In genomic region chr5:67813334-67813733, GRCm38 (mm10) we compare ENCODE assay signal across 23 mouse cellular contexts. TPM values are rescaled to one million over a fixed set of nuclear protein-coding genes. Genes with fewer than 3 reads are reported as not detected.
A peak's percentile ranks its signal among the peaks of the same experiment; 100 is the strongest.
DNase-seq lines count a peak whose midpoint lies in the region; ATAC-seq and TF ChIP-seq lines count a peak whose summit lies in the region.
"Had no signal": no experiment of that assay in that cellular context is flagged by ENCODE, and none has a peak within 500 bp of the region (broad histone marks: within the 10 kb centered on the region; RNA-seq: fewer than 3 reads in every experiment).

No protein-coding gene starts in this region.

- WGBS in bone marrow, adult 2 months: 64% methylated on average over 5 of the region's 5 CpGs
- WGBS in liver, embryonic 16.5 days (ENCODE audit: insufficient replicate concordance): 27% methylated on average over 5 of the region's 5 CpGs
- 94% methylated on average over 5 of the region's 5 CpGs for WGBS in hindbrain, embryonic 10.5 days

- no peak overlapping the region for H3K9ac ChIP-seq in MEL (ENCODE audit: control insufficient read depth, low read depth, low read length, poor library complexity, severe bottlenecking)
- peak overlapping the region; percentile 62 for H3K9ac ChIP-seq in liver, embryonic 16.5 days (ENCODE audit: low read depth, low read length)
- H3K9ac ChIP-seq: forebrain, embryonic 13.5 days; heart, embryonic 15.5 days; intestine, embryonic 15.5 days; kidney, embryonic 15.5 days; limb, embryonic 13.5 days; neural tube, embryonic 15.5 days had no signal

- no peaks in the 10 kb centered on the region for H3K27me3 ChIP-seq in MEL (ENCODE audit: control insufficient read depth in 1 of 2, insufficient read depth in 2 of 2, low read length in 2 of 2)
- H3K27me3 ChIP-seq in liver, embryonic 16.5 days (ENCODE audit: control insufficient read depth, insufficient read depth, low read depth, low read length): no peaks in the 10 kb centered on the region
- no peaks in the 10 kb centered on the region for H3K27me3 ChIP-seq in hindbrain, embryonic 10.5 days (ENCODE audit: insufficient read depth, poor library complexity, severe bottlenecking)
- H3K27me3 ChIP-seq: forebrain, embryonic 13.5 days; heart, embryonic 15.5 days; intestine, embryonic 15.5 days; kidney, embryonic 15.5 days; limb, embryonic 13.5 days; neural tube, embryonic 15.5 days had no signal

- DNase-seq in MEL (ENCODE audit: low read depth, low spot score) (no peak), liver (peak; percentile 63)
- no peak for DNase-seq in hindbrain, embryonic 10.5 days (ENCODE audit: low spot score)
- no peak for DNase-seq in kidney, adult 18-20 months
- no peak for DNase-seq in urinary bladder, postnatal 10 days (ENCODE audit: low spot score)
- DNase-seq in yolk sac, embryonic 10.5 days (ENCODE audit: low spot score): no peak
- DNase-seq: adrenal gland, postnatal 14 days; cerebellum, adult 11-12 months; cerebellum, postnatal 14 days; kidney, postnatal 4 days had no signal

- peaks cover 4 to 9% of the 10 kb centered on the region in 2 experiments; a peak in 3 of 4 replicates for H3K4me1 ChIP-seq in MEL (ENCODE audit: control insufficient read depth in 1 of 2, insufficient read depth in 2 of 2, low read length in 2 of 2)
- peaks cover 3% of the 10 kb centered on the region for H3K4me1 ChIP-seq in bone marrow, adult 2 months (ENCODE audit: control insufficient read depth, insufficient read depth, low read length)
- peaks cover 27% of the 10 kb centered on the region for H3K4me1 ChIP-seq in liver, embryonic 16.5 days (ENCODE audit: control insufficient read depth, low read depth, low read length)
- peaks cover 4% of the 10 kb centered on the region; the same call in 1 of the 2 replicates for H3K4me1 ChIP-seq in hindbrain, embryonic 10.5 days (replicated peaks)
- H3K4me1 ChIP-seq: neural tube, embryonic 15.5 days had no signal

- H3K79me2 ChIP-seq in MEL (ENCODE audit: control insufficient read depth, insufficient read depth, low read length, poor library complexity): peaks cover 4% of the 10 kb centered on the region

- no peak for TF ChIP-seq POLR2A in MEL (IDR thresholded peaks at IDR 0.05; ENCODE audit: control insufficient read depth in 1 of 2, insufficient read depth in 1 of 2, low read depth in 1 of 2, low read length in 2 of 2, poor library complexity in 1 of 2)
- TF ChIP-seq POLR2A in bone marrow, adult 2 months (IDR thresholded peaks at IDR 0.05; ENCODE audit: borderline replicate concordance, control insufficient read depth, low read depth, low read length): no peak

- 0 out of 4 replicates have a peak, but pooled peaks of 1 of the 2 experiments have one; percentile 16 for TF ChIP-seq EP300 in MEL (IDR thresholded peaks at IDR 0.05; ENCODE audit: low read depth in 1 of 2, low read length in 2 of 2)

- no peak for TF ChIP-seq CTCF in MEL (IDR thresholded peaks at IDR 0.05 in 2 of 3, conservative IDR thresholded peaks at IDR 0.05 in 1 of 3; ENCODE audit: control insufficient read depth in 1 of 3, insufficient read depth in 1 of 3, low read depth in 2 of 3, low read length in 3 of 3, poor library complexity in 1 of 3, severe bottlenecking in 1 of 3)
- no peak for TF ChIP-seq CTCF in bone marrow, adult 2 months (IDR thresholded peaks at IDR 0.05; ENCODE audit: control insufficient read depth, insufficient read depth, low read length)

- peak; percentile 65 for ATAC-seq in liver, embryonic 16.5 days (ENCODE audit: low read depth)
- ATAC-seq: activated CD4-positive, CD25-positive, alpha-beta regulatory T cell, adult 4 months; forebrain, embryonic 13.5 days; hindbrain, embryonic 16.5 days; intestine, embryonic 15.5 days had no signal

- H3K4me3 ChIP-seq in MEL (ENCODE audit: control insufficient read depth in 1 of 2, insufficient read depth in 1 of 2, low read depth in 2 of 2, low read length in 2 of 2): no peak overlapping the region
- peak overlapping the region; percentile 37 for H3K4me3 ChIP-seq in bone marrow, adult 2 months (replicated peaks; ENCODE audit: control insufficient read depth, low read depth, low read length)
- H3K4me3 ChIP-seq in liver, embryonic 16.5 days (ENCODE audit: low read depth, low read length): peak overlapping the region; percentile 63
- H3K4me3 ChIP-seq in hindbrain, embryonic 10.5 days: no peak overlapping the region
- H3K4me3 ChIP-seq: forebrain, embryonic 13.5 days; heart, embryonic 15.5 days; intestine, embryonic 15.5 days; kidney, embryonic 15.5 days; limb, embryonic 13.5 days; neural tube, embryonic 15.5 days had no signal

- H3K9me3 ChIP-seq in MEL (replicated peaks; ENCODE audit: insufficient read depth, low read length): no peaks in the 10 kb centered on the region
- no peaks in the 10 kb centered on the region for H3K9me3 ChIP-seq in liver, embryonic 16.5 days (replicated peaks; ENCODE audit: control insufficient read depth, low read length)
- no peaks in the 10 kb centered on the region for H3K9me3 ChIP-seq in hindbrain, embryonic 10.5 days
- H3K9me3 ChIP-seq: forebrain, embryonic 13.5 days; heart, embryonic 15.5 days; intestine, embryonic 15.5 days; kidney, embryonic 15.5 days; limb, embryonic 13.5 days; neural tube, embryonic 15.5 days had no signal

- H3K4me2 ChIP-seq in liver, embryonic 16.5 days (ENCODE audit: low read depth, low read length): peak overlapping the region; percentile 60
- H3K4me2 ChIP-seq: forebrain, embryonic 13.5 days; heart, embryonic 15.5 days; intestine, embryonic 15.5 days; kidney, embryonic 15.5 days; limb, embryonic 13.5 days; midbrain, embryonic 11.5 days; neural tube, embryonic 15.5 days had no signal

- no peak overlapping the region for H3K27ac ChIP-seq in MEL (ENCODE audit: control insufficient read depth, low read depth, low read length)
- H3K27ac ChIP-seq in bone marrow, adult 2 months (ENCODE audit: control insufficient read depth, insufficient read depth, low read depth, low read length, poor library complexity): no peak overlapping the region
- H3K27ac ChIP-seq in liver, embryonic 16.5 days (ENCODE audit: low read length): peak overlapping the region; percentile 72
- H3K27ac ChIP-seq in hindbrain, embryonic 10.5 days: no peak overlapping the region
- H3K27ac ChIP-seq: forebrain, embryonic 13.5 days; heart, embryonic 15.5 days; intestine, embryonic 15.5 days; kidney, embryonic 15.5 days; limb, embryonic 13.5 days; macrophage; neural tube, embryonic 15.5 days had no signal

- no peak for TF ChIP-seq RAD21 in MEL (IDR thresholded peaks at IDR 0.05; ENCODE audit: low read depth, low read length)

- peaks cover 11 to 26% of the 10 kb centered on the region in 2 experiments for H3K36me3 ChIP-seq in MEL (ENCODE audit: control insufficient read depth in 1 of 2, insufficient read depth in 2 of 2, low read length in 2 of 2)
- H3K36me3 ChIP-seq in liver, embryonic 16.5 days (ENCODE audit: control insufficient read depth, insufficient read depth): peaks cover 16% of the 10 kb centered on the region
- peaks cover 6% of the 10 kb centered on the region for H3K36me3 ChIP-seq in hindbrain, embryonic 10.5 days
- H3K36me3 ChIP-seq: heart, embryonic 15.5 days; intestine, embryonic 15.5 days; limb, embryonic 13.5 days had no signal

TF ChIP-seq in MEL, 35 proteins besides CTCF, POLR2A, EP300 and RAD21:
- peak; percentile 35; the same call in 1 of the 2 replicates for TF ChIP-seq GATA1 (IDR thresholded peaks at IDR 0.05; ENCODE audit: low read depth, low read length)
- TF ChIP-seq TAL1 (IDR thresholded peaks at IDR 0.05; ENCODE audit: low read length): no peak

RNA-seq across cellular contexts. Expression of gene Atp8a1, which starts 33.9 kb away (rescaled TPM):
- total RNA-seq in MEL (2012; rRNA removed): 22.1 and 27.0 TPM in 2 replicates
- polyA plus RNA-seq in MEL (2012; ENCODE audit: insufficient read depth in 1 of 2, insufficient read length in 2 of 2, low read depth in 1 of 2, low replicate concordance in 2 of 2, missing spikeins in 1 of 2): 10 to 100 TPM in 1 of 2 experiments, not detected in 1; 18.2 TPM
- 26.7 and 36.1 TPM in 2 replicates for polyA plus RNA-seq in bone marrow, adult 2 months (2011; ENCODE audit: insufficient read depth, insufficient read length, low replicate concordance, missing spikeins)
- polyA plus RNA-seq in liver, embryonic 16.5 days (2015; fragmentation: Nextera tagmentation; extraction: Ambion mirVana): 40.9 and 48.4 TPM in 2 replicates
- polyA plus RNA-seq in hindbrain, embryonic 10.5 days (2016; fragmentation: Nextera tagmentation; extraction: Ambion mirVana): 14.2 and 17.0 TPM in 2 replicates
- polyA plus RNA-seq: C2C12 had no signal

Comparison
In these comparisons a context has a peak if more than half of its experiments do, and no peak if none do; other contexts are left out.
1. H3K4me3 ChIP-seq: peak in bone marrow, adult 2 months (single experiment) and liver, embryonic 16.5 days (single experiment); none in MEL (0 of 2) and hindbrain, embryonic 10.5 days (single experiment).